Comparison of ENCODE assay signal across 9 mouse cellular contexts in genomic region chr17:28143751-28144150, GRCm38 (mm10). TPM values are rescaled to one million over a fixed set of nuclear protein-coding genes. Genes with fewer than 3 reads are reported as not detected.
DNase-seq lines count a peak whose midpoint lies in the region; ATAC-seq lines count a peak whose summit lies in the region.
"Had no signal": no experiment of that assay in that cellular context is flagged by ENCODE, and none has a peak within 500 bp of the region (broad histone marks: within the 10 kb centered on the region; RNA-seq: fewer than 3 reads in every experiment).

No protein-coding gene starts in this region.

- no peaks in the 10 kb centered on the region for H3K36me3 ChIP-seq in kidney, embryonic 16.5 days (ENCODE audit: insufficient read depth, low read length)
- no peaks in the 10 kb centered on the region for H3K36me3 ChIP-seq in hindbrain, embryonic 14.5 days (replicated peaks; ENCODE audit: control insufficient read depth, insufficient read depth)
- H3K36me3 ChIP-seq in neural tube, embryonic 13.5 days: no peaks in the 10 kb centered on the region

- H3K4me3 ChIP-seq in kidney, embryonic 16.5 days (ENCODE audit: low read length): peak overlapping the region; percentile 60
- H3K4me3 ChIP-seq in hindbrain, embryonic 14.5 days (replicated peaks; ENCODE audit: low read length): peak overlapping the region; percentile 79
- H3K4me3 ChIP-seq in neural tube, embryonic 13.5 days: peak overlapping the region; percentile 76

- peaks cover 70% of the 10 kb centered on the region for H3K4me1 ChIP-seq in kidney, embryonic 16.5 days (ENCODE audit: insufficient read depth, low read length)
- H3K4me1 ChIP-seq in hindbrain, embryonic 14.5 days (replicated peaks; ENCODE audit: control insufficient read depth, insufficient read depth, low read length): peaks cover 43% of the 10 kb centered on the region
- peaks cover 80% of the 10 kb centered on the region for H3K4me1 ChIP-seq in neural tube, embryonic 13.5 days (replicated peaks)

- WGBS in kidney, embryonic 16.5 days: 2% methylated on average over 9 of the region's 9 CpGs
- 1% methylated on average over 9 of the region's 9 CpGs for WGBS in hindbrain, embryonic 14.5 days
- WGBS in neural tube, embryonic 13.5 days: 1% methylated on average over 9 of the region's 9 CpGs

- peak overlapping the region; percentile 80 for H3K4me2 ChIP-seq in kidney, embryonic 16.5 days (replicated peaks; ENCODE audit: low read depth, low read length)
- peak overlapping the region; percentile 90 for H3K4me2 ChIP-seq in hindbrain, embryonic 14.5 days (replicated peaks)
- H3K4me2 ChIP-seq in neural tube, embryonic 13.5 days: peak overlapping the region; percentile 81

- no peaks in the 10 kb centered on the region for H3K9me3 ChIP-seq in kidney, embryonic 16.5 days (ENCODE audit: low read length)
- no peaks in the 10 kb centered on the region for H3K9me3 ChIP-seq in hindbrain, embryonic 14.5 days (ENCODE audit: control insufficient read depth, low read length)
- H3K9me3 ChIP-seq in neural tube, embryonic 13.5 days: no peaks in the 10 kb centered on the region

- no peak for DNase-seq in kidney, postnatal 14 days
- DNase-seq in embryo, embryonic 10.5 days (ENCODE audit: low spot score): peak; percentile 70
- peak; percentile 52 for DNase-seq in hindbrain, embryonic 14.5 days (ENCODE audit: low spot score)
- DNase-seq in ovary, postnatal 14 days (ENCODE audit: low spot score): no peak
- DNase-seq in T-cell, adult 2 months (ENCODE audit: low spot score): no peak
- DNase-seq: cerebellum, adult 9-11 months had no signal

- no peak for ATAC-seq in kidney, embryonic 16.5 days (ENCODE audit: low FRiP score, low TSS enrichment)
- no peak for ATAC-seq in hindbrain, embryonic 14.5 days (ENCODE audit: low FRiP score)
- ATAC-seq in neural tube, embryonic 13.5 days (ENCODE audit: low read depth): no peak
- no peak for ATAC-seq in frontal cortex, adult (ENCODE audit: low TSS enrichment)

- peak overlapping the region; percentile 60 for H3K9ac ChIP-seq in kidney, embryonic 16.5 days (replicated peaks; ENCODE audit: low read length)
- peak overlapping the region; percentile 46 for H3K9ac ChIP-seq in hindbrain, embryonic 14.5 days
- H3K9ac ChIP-seq in neural tube, embryonic 13.5 days: peak overlapping the region; percentile 91

- peak overlapping the region; percentile 40; the same call in 1 of the 2 replicates for H3K27ac ChIP-seq in kidney, embryonic 16.5 days (ENCODE audit: low read length)
- H3K27ac ChIP-seq in hindbrain, embryonic 14.5 days: no peak overlapping the region
- H3K27ac ChIP-seq in neural tube, embryonic 13.5 days (replicated peaks): peak overlapping the region; percentile 13; the same call in 1 of the 2 replicates

- peaks cover 2% of the 10 kb centered on the region; the same call in 1 of the 2 replicates for H3K27me3 ChIP-seq in kidney, embryonic 16.5 days (ENCODE audit: insufficient read depth, low read length)
- no peaks in the 10 kb centered on the region for H3K27me3 ChIP-seq in hindbrain, embryonic 14.5 days (ENCODE audit: control insufficient read depth, insufficient read depth, low read length)
- 0 out of 2 replicates have a peak, but pooled peaks cover 10% of the 10 kb centered on the region for H3K27me3 ChIP-seq in neural tube, embryonic 13.5 days

RNA-seq across cellular contexts. Expression of gene Scube3, which starts 1.8 kb away (rescaled TPM):
- polyA plus RNA-seq in kidney, embryonic 16.5 days (2015; fragmentation: Nextera tagmentation; extraction: Ambion mirVana): 18.6 and 19.9 TPM in 2 replicates
- 4.7 and 6.6 TPM in 2 replicates for polyA plus RNA-seq in hindbrain, embryonic 14.5 days (2014; fragmentation: Nextera tagmentation; extraction: Ambion mirVana)
- polyA plus RNA-seq in neural tube, embryonic 13.5 days (2015; fragmentation: Nextera tagmentation; extraction: Ambion mirVana): 5.2 and 5.6 TPM in 2 replicates

RNA-seq across cellular contexts. Expression of gene Zfp523, which starts 33.2 kb away (rescaled TPM):
- 38.2 and 40.4 TPM in 2 replicates for polyA plus RNA-seq in kidney, embryonic 16.5 days (2015; fragmentation: Nextera tagmentation; extraction: Ambion mirVana)
- 40.9 and 41.3 TPM in 2 replicates for polyA plus RNA-seq in hindbrain, embryonic 14.5 days (2014; fragmentation: Nextera tagmentation; extraction: Ambion mirVana)
- polyA plus RNA-seq in neural tube, embryonic 13.5 days (2015; fragmentation: Nextera tagmentation; extraction: Ambion mirVana): 41.4 and 46.0 TPM in 2 replicates

Comparison
In these comparisons a context has a peak if more than half of its experiments do, and no peak if none do; other contexts are left out.
1. DNase-seq: peak in embryo, embryonic 10.5 days (single experiment) and hindbrain, embryonic 14.5 days (single experiment); none in kidney, postnatal 14 days (single experiment), ovary, postnatal 14 days (single experiment) and T-cell, adult 2 months (single experiment).
2. Peak in every context shown above with its lines, with median percentiles within 50 percentile points of each other: H3K4me2 ChIP-seq, H3K4me3 ChIP-seq and H3K9ac ChIP-seq.